Mouse (Mus musculus): ENCODE measurements around the gene Slc38a10. TPM values are rescaled to one million over a fixed set of nuclear protein-coding genes. Genes with fewer than 3 reads are reported as not detected.

Slc38a10 gene
- total RNA-seq, 2 experiments from 2014 or later: 115 to 116 TPM

GRCm38 (mm10) chr11:120137625-120138004 lies 13.5 kb downstream of the Slc38a10 start:
- no peak for DNase-seq

GRCm38 (mm10) chr11:120136796-120137624 lies 14.1 kb downstream of the Slc38a10 start:
- DNase-seq: peak; percentile 57

- peak; percentile 42 for DNase-seq
These were observed 15.0 kb downstream of the Slc38a10 start for GRCm38 (mm10) chr11:120136195-120136594.

- DNase-seq: peak; percentile 53
These were observed 16.2 kb downstream of the Slc38a10 start for GRCm38 (mm10) chr11:120134847-120135530.

GRCm38 (mm10) chr11:120134148-120134547 lies 17.0 kb downstream of the Slc38a10 start:
- no peak for DNase-seq

GRCm38 (mm10) chr11:120129281-120129680 lies 21.9 kb downstream of the Slc38a10 start:
- no peak for DNase-seq

GRCm38 (mm10) chr11:120126845-120127244 lies 24.3 kb downstream of the Slc38a10 start:
- no peak for DNase-seq

GRCm38 (mm10) chr11:120122126-120122525 lies 29.0 kb downstream of the Slc38a10 start:
- DNase-seq: no peak

- DNase-seq: peak; percentile 81
These were observed 30.3 kb downstream of the Slc38a10 start for GRCm38 (mm10) chr11:120120642-120121420.

- DNase-seq: no peak
These were observed 31.1 kb downstream of the Slc38a10 start for GRCm38 (mm10) chr11:120119936-120120541.

- no peak for DNase-seq
These were observed 32.0 kb downstream of the Slc38a10 start for GRCm38 (mm10) chr11:120119108-120119507.

GRCm38 (mm10) chr11:120117626-120118025 lies 33.5 kb downstream of the Slc38a10 start:
- DNase-seq: no peak

GRCm38 (mm10) chr11:120114488-120115215 lies 36.5 kb downstream of the Slc38a10 start:
- DNase-seq: no peak

GRCm38 (mm10) chr11:120112136-120112535 lies 39.0 kb downstream of the Slc38a10 start:
- peak; percentile 75 for DNase-seq

- DNase-seq: peak; percentile 77
These were observed 40.1 kb downstream of the Slc38a10 start for GRCm38 (mm10) chr11:120111033-120111432.

GRCm38 (mm10) chr11:120110554-120110953 lies 40.6 kb downstream of the Slc38a10 start:
- no peak for DNase-seq

- no peak for DNase-seq
These were observed 41.5 kb downstream of the Slc38a10 start for GRCm38 (mm10) chr11:120109558-120110210.

- no peak for DNase-seq
These were observed 43.4 kb downstream of the Slc38a10 start for GRCm38 (mm10) chr11:120107796-120108195.

GRCm38 (mm10) chr11:120107026-120107425 lies 44.1 kb downstream of the Slc38a10 start:
- DNase-seq: no peak

GRCm38 (mm10) chr11:120103431-120103997 lies 47.6 kb downstream of the Slc38a10 start:
- no peak for DNase-seq

GRCm38 (mm10) chr11:120101036-120101435 lies 50.1 kb downstream of the Slc38a10 start:
- peak; percentile 80 for DNase-seq
